Mouse (Mus musculus) liver, embryonic 15.5 days (tissue): Measurements from ENCODE around the gene Aox4. TPM values are rescaled to one million over a fixed set of nuclear protein-coding genes. Genes with fewer than 3 reads are reported as not detected.

ENCODE experiments used
- ATAC-seq: fragments of 200-750 bp; cut with Nextera tagmentation; 2 replicates; pipeline ENCODE4 v1.8.0; 2017; ENCODE audit warnings: moderate number of reproducible peaks, mild to moderate bottlenecking, moderate library complexity; ENCODE audit not compliant: insufficient read depth
- H3K27ac ChIP-seq: fragments of 300-500 bp; sonication (generic); replicated peaks from 2 replicates; pipeline ENCODE4 v1.5.1; 2015; ENCODE audit warnings: mild to moderate bottlenecking, inconsistent platforms
- H3K27me3 ChIP-seq: fragments of 300-500 bp; sonication (generic); 2 replicates; pipeline ENCODE4 v1.6.1; 2015; ENCODE audit warnings: mild to moderate bottlenecking, inconsistent platforms
- H3K36me3 ChIP-seq: fragments of 300-500 bp; sonication (generic); replicated peaks from 2 replicates; pipeline ENCODE4 v1.6.1; 2015; ENCODE audit warnings: moderate library complexity, mild to moderate bottlenecking, inconsistent platforms
- H3K4me1 ChIP-seq: fragments of 300-500 bp; sonication (generic); replicated peaks from 2 replicates; pipeline ENCODE4 v1.6.1; 2015; ENCODE audit warnings: inconsistent platforms
- H3K4me2 ChIP-seq: fragments of 300-500 bp; sonication (generic); 2 replicates; pipeline ENCODE4 v1.6.1; 2015; ENCODE audit warnings: moderate library complexity, mild to moderate bottlenecking, inconsistent platforms
- H3K4me3 ChIP-seq: fragments of 300-500 bp; sonication (generic); replicated peaks from 2 replicates; pipeline ENCODE4 v1.5.1; 2015; ENCODE audit warnings: mild to moderate bottlenecking, inconsistent platforms
- H3K9ac ChIP-seq: fragments of 300-500 bp; sonication (generic); 2 replicates; pipeline ENCODE4 v1.6.1; 2015; ENCODE audit warnings: moderate library complexity, mild to moderate bottlenecking, inconsistent platforms
- H3K9me3 ChIP-seq: fragments of 300-500 bp; sonication (generic); replicated peaks from 2 replicates; pipeline ENCODE4 v1.6.1; 2016; ENCODE audit warnings: inconsistent platforms
- WGBS: fragments of 180-500 bp; shearing (Covaris S2); methylation state at CpG from one replicate; pipeline ENCODE4 v1.1.7; 2015; ENCODE audit warnings: mixed read lengths; ENCODE audit not compliant: insufficient replicate concordance; 5-methylcytosine and 5-hydroxymethylcytosine counted together
- polyA plus RNA-seq: library from polyadenylated mRNA; unstranded; fragments of >200 nt; fragmentation: Nextera tagmentation; extraction: Ambion mirVana; gene quantifications from 2 replicates; pipeline ENCODE4 v1.2.1, GENCODE M21; 2015

Gene Aox4
- polyA plus RNA-seq, 1 experiment from 2014 or later, result 0.09 TPM

GRCm38 (mm10) chr1:58280939-58281624 is 70.9 kb downstream of the Aox4 start:
- H3K9me3 ChIP-seq, result no peaks in the 10 kb centered on the region
- WGBS, result 69% methylated on average over 13 of the region's 13 CpGs
- H3K4me1 ChIP-seq, result no peaks in the 10 kb centered on the region
- H3K4me2 ChIP-seq, result no peak overlapping the region
- H3K27ac ChIP-seq, result no peak overlapping the region
- ATAC-seq, result no peak
- no peak overlapping the region for H3K9ac ChIP-seq
- H3K36me3 ChIP-seq, result no peaks in the 10 kb centered on the region
- H3K4me3 ChIP-seq, result no peak overlapping the region
- H3K27me3 ChIP-seq, result no peaks in the 10 kb centered on the region

DNA sequence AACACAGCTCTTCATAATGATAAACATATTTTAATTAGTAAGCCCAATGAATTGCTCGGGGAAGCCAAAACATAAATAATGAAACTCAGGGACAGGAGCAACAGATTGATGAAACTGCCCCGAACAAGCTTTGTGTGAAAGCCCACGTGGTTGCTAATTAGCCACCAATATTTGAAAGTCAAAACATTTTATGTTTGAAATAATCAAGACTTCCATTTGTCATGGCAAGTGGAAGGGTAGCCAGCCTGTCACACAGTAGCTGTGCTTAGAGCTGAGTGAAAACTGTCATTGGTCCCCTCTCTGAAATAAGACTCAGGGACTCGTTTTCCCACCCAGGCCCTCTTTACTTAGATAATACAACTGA is 71.4 kb downstream of the Aox4 start:
- H3K4me3 ChIP-seq, result no peak overlapping the region
- no peaks in the 10 kb centered on the region for H3K27me3 ChIP-seq
- no peak overlapping the region for H3K9ac ChIP-seq
- no peaks in the 10 kb centered on the region for H3K36me3 ChIP-seq
- no peaks in the 10 kb centered on the region for H3K4me1 ChIP-seq
- no peak for ATAC-seq
- H3K9me3 ChIP-seq, result no peaks in the 10 kb centered on the region
- WGBS, result 56% methylated on average over 4 of the region's 4 CpGs
- H3K27ac ChIP-seq, result no peak overlapping the region
- no peak overlapping the region for H3K4me2 ChIP-seq

GRCm38 (mm10) chr1:58284505-58284904 is 74.3 kb downstream of the Aox4 start:
- no peak overlapping the region for H3K9ac ChIP-seq
- H3K27ac ChIP-seq, result no peak overlapping the region
- ATAC-seq, result no peak
- no peaks in the 10 kb centered on the region for H3K27me3 ChIP-seq
- no peak overlapping the region for H3K4me3 ChIP-seq
- WGBS, result 40% methylated on average over 7 of the region's 7 CpGs
- no peaks in the 10 kb centered on the region for H3K9me3 ChIP-seq
- H3K36me3 ChIP-seq, result no peaks in the 10 kb centered on the region
- no peaks in the 10 kb centered on the region for H3K4me1 ChIP-seq
- no peak overlapping the region for H3K4me2 ChIP-seq

- 63% methylated on average over 3 of the region's 3 CpGs for WGBS
- ATAC-seq, result no peak
- Histone ChIP-seq H3K4me2 (no peak overlapping the region), H3K4me1 (no peaks in the 10 kb centered on the region), H3K4me3 (no peak overlapping the region), H3K9ac (no peak overlapping the region), H3K36me3 (no peaks in the 10 kb centered on the region), H3K9me3 (no peaks in the 10 kb centered on the region), H3K27me3 (no peaks in the 10 kb centered on the region), H3K27ac (no peak overlapping the region)
Measured at GRCm38 (mm10) chr1:58288091-58288490, 77.9 kb downstream of the Aox4 start.

DNA sequence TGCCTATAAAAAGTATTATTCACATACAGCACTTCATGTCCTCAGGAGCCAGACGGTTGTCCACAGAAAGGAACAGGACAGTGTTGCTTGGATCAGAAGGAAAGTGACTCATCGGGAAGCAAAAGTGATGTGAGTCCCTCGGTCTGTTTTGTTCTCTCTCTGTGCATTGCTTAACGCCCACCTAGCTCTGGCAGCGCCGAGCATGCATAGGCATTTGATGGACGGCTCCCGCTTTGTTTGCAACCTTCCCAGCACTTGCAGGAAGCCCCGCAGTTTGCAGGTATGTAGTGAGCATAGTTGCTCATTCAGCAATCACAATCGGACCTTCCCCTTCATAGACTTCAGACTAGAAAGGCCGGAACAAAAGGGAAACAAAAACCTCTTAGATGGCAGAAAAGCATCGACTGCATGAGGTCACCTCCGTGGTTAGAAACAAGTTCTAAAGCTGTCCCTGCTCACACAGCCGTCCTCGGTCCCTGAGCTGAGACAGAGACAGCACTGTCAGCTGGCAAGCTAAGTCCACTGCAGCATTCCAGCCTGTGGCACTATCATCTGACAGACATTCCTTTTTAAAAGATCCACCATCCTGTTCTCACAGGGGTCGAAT is 79.8 kb downstream of the Aox4 start:
- Histone ChIP-seq H3K4me2 (no peak overlapping the region), H3K4me3 (no peak overlapping the region), H3K36me3 (no peaks in the 10 kb centered on the region), H3K4me1 (no peaks in the 10 kb centered on the region), H3K27me3 (no peaks in the 10 kb centered on the region), H3K27ac (no peak overlapping the region), H3K9ac (no peak overlapping the region), H3K9me3 (no peaks in the 10 kb centered on the region)
- ATAC-seq, result no peak
- 38% methylated on average over 16 of the region's 16 CpGs for WGBS

DNA sequence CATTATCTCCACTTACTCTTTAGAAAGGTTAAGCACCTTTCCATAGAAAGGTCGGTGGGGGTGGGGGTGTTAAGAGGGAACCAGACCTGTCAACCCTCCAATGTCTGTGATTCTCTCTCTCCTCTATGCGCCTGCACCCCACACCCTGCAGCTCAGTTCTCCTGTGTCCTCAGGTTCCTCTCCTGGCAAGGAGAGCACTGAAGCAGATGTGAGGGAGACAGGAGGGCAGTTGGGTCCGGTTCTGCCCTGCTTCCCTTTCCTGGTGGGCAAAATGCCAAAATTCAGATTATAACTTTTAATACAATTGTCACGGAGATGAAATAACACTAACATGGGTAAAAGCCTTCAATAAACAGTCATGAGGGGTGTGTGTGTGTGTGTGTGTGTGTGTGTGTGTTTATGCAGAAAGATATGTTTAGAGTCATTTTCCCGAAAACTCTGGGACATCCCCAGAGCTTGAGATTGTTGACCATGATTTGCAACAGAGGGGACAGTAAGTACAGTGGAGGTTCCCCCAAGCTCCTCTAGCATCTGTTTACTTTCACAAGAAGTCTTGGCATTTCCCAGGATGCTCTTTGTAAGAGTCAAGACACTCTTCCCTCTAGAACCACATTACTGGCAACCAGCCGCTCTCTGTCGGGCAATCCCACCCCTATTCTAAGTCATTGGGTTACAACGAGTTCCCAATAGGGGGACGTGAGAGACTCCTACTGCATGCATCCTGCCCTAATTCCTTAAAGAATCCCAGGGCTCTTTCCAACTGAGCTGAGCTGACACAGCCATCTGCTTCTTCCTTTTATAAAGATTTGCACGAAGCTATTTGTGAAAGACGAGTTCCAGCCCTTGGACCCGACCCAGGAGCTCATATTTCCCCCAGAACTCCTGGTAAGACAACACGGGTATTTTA is 81.5 kb downstream of the Aox4 start:
- Histone ChIP-seq H3K4me1 (no peaks in the 10 kb centered on the region), H3K27ac (no peak overlapping the region), H3K9ac (no peak overlapping the region), H3K4me2 (no peak overlapping the region), H3K9me3 (no peaks in the 10 kb centered on the region), H3K4me3 (no peak overlapping the region), H3K27me3 (no peaks in the 10 kb centered on the region), H3K36me3 (no peaks in the 10 kb centered on the region)
- no peak for ATAC-seq
- WGBS, result 55% methylated on average over 13 of the region's 13 CpGs

DNA sequence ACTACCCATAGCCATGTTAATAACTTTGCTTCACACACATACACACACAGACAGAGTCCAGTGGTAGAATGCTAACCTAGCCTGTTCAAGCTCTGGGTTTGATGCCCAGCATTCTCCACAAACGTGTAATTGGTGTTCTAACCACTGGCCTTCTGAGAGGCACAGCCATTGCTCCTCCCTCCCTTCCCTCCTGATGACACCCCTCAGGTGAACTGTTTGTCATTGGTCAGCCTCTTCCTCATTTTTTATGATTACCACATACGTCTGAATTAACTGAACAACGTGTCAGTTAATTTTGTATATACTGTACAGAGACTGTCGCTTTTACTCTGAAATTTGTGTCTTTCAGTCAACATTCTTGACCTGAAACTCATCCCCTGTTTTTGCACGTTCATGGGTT is 84.5 kb downstream of the Aox4 start:
- Histone ChIP-seq H3K9ac (no peak overlapping the region), H3K4me1 (no peaks in the 10 kb centered on the region), H3K27ac (no peak overlapping the region), H3K36me3 (no peaks in the 10 kb centered on the region), H3K9me3 (no peaks in the 10 kb centered on the region), H3K27me3 (no peaks in the 10 kb centered on the region), H3K4me2 (no peak overlapping the region), H3K4me3 (no peak overlapping the region)
- no peak for ATAC-seq
- 44% methylated on average over 5 of the region's 5 CpGs for WGBS

DNA sequence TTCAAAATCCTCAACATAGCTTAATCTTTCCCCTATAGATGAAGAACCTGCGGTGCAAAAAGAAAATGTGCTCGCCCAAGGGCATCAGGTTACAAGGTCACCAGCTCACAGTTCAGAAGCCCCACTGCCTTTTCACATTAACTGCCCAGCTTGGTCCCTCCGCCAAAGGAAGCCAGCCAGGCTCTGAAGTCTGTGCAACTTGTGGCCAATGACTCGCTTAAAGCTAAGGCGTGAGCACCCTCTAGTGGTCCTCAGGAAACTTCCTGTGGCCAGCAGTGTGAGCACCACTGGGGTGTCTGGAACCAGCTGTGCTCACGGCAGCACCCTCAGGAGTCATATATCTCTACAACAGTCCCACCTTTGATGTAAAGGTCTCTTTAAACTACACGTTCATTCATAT is 86.1 kb downstream of the Aox4 start:
- Histone ChIP-seq H3K4me1 (no peaks in the 10 kb centered on the region), H3K4me2 (no peak overlapping the region), H3K27me3 (no peaks in the 10 kb centered on the region), H3K27ac (no peak overlapping the region), H3K9ac (no peak overlapping the region), H3K36me3 (no peaks in the 10 kb centered on the region), H3K9me3 (no peaks in the 10 kb centered on the region), H3K4me3 (no peak overlapping the region)
- 4% methylated on average over 7 of the region's 7 CpGs for WGBS
- ATAC-seq, result no peak

DNA sequence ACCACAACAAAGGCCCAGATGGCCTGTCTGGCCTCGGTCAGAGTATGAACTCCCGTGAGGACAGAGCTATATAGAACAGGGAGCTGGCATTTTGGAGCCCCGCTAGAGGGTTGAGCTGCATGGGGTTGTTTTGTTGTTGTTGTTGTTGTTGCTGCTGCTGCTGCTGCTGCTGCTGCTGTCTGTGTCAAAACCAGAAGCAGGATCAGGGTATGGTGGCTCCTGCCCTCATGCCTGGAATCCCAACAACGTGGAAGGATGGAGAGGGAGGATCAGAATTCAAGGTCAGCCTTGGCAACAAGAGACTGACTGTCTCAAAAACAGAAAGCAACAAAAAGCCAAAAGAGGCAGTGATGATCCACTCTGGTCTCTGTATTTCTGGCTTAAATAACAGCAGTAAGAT is 86.6 kb downstream of the Aox4 start:
- no peak overlapping the region for H3K4me2 ChIP-seq
- H3K4me1 ChIP-seq, result no peaks in the 10 kb centered on the region
- H3K9me3 ChIP-seq, result no peaks in the 10 kb centered on the region
- H3K9ac ChIP-seq, result no peak overlapping the region
- no peaks in the 10 kb centered on the region for H3K27me3 ChIP-seq
- H3K36me3 ChIP-seq, result no peaks in the 10 kb centered on the region
- no peak overlapping the region for H3K4me3 ChIP-seq
- no peak overlapping the region for H3K27ac ChIP-seq
- 50% methylated on average over 4 of the region's 4 CpGs for WGBS
- no peak for ATAC-seq

DNA sequence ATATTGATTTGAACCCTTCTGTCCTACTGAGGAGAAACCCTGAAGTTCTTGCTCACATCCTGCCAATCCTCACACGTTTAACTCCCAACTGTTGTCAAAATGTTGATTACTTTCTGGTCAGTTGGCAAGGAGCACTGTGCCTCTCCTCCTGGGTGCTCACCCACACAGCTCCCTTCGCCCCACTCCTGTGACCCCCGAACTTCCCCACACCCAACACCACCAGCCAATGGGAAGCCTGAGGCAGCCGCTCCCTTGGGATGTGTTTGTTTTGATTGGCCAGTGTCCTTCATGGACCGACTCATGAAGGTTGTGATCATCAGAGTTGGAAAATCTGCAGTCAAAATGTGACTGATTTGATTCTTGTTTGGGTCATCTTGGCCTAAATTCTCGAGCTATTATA is 88.2 kb downstream of the Aox4 start:
- 52% methylated on average over 6 of the region's 6 CpGs for WGBS
- H3K27me3 ChIP-seq, result no peaks in the 10 kb centered on the region
- no peak for ATAC-seq
- no peak overlapping the region for H3K9ac ChIP-seq
- H3K4me3 ChIP-seq, result no peak overlapping the region
- no peaks in the 10 kb centered on the region for H3K4me1 ChIP-seq
- no peak overlapping the region for H3K27ac ChIP-seq
- no peaks in the 10 kb centered on the region for H3K36me3 ChIP-seq
- no peak overlapping the region for H3K4me2 ChIP-seq
- H3K9me3 ChIP-seq, result no peaks in the 10 kb centered on the region

DNA sequence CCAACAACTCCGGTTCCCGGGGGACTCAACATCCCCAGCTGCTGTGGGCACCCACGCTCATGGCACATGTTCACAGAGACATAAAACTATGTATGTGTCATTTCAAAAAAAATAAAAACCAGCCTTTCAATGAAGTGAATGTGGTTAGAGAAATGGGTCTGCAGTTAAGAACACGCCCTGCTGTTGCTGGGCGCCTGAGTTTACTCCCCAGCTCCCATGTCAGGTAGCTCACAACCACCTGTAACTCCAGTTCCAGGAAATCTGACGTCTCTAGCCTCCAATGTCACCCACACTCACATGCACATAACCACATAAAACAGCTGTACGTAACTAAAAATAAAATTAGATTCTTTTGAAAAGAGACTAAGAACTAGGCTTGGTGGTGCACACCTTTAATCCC is 90.9 kb downstream of the Aox4 start:
- Histone ChIP-seq H3K9me3 (no peaks in the 10 kb centered on the region), H3K9ac (no peak overlapping the region), H3K36me3 (no peaks in the 10 kb centered on the region), H3K4me3 (no peak overlapping the region), H3K4me1 (no peaks in the 10 kb centered on the region), H3K27ac (no peak overlapping the region), H3K4me2 (no peak overlapping the region), H3K27me3 (no peaks in the 10 kb centered on the region)
- no peak for ATAC-seq
- WGBS, result 65% methylated on average over 7 of the region's 7 CpGs
